Mouse (Mus musculus) heart, adult 11 months (tissue): ENCODE results near the gene Rasgrf1.
A peak's percentile ranks its signal among the peaks of the same experiment; 100 is the strongest.

Source experiments
- DNase-seq: peaks from one replicate; pipeline ENCODE4 v3.0.0; 2022

The Rasgrf1 gene

GRCm38 (mm10) chr9:89909131-89910010 is at the start of gene Rasgrf1:
TSS of gene Rasgrf1 (plus strand) at chr9:89909908.
- peak; percentile 89 for DNase-seq

DNA sequence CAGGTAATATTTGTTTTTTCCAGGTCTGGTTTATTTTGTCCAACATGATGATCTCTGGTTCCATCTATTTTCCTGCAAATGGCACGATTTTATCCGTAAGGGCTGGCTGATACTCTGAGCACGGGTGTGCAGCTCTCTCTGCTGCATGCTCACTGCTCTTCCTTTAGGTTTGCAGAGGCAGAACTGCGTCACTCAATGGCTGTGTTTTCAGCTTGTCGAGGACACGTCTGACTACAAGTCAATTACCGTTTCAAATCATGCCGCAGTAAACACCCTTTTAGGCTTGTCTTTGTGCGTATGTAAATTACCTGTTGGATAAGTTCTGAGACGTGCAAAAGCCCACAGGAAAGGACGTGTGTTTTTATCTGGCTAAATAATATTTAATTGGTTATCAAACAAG is 49.6 kb upstream of the Rasgrf1 start:
- DNase-seq, result no peak

DNA sequence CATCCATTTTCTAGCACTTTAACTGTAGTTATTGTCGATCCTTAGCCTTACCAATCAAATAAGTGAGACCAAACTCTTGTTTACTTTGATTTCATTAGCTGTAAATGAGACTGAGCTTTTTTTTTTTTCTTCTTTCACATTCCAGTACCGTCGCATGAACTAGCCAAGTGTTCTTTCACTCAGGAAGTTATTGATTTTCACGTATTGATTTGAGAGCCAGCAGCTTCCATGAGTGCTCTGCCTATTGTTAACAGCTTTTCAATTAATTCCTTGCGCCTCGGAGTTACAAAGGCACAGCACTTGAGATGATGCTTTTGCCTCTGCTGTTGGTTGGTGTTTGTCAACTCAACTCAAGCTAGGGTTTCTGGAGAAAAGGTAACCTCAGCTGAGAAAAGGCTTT is 49.1 kb upstream of the Rasgrf1 start:
- peak; percentile 42 for DNase-seq

GRCm38 (mm10) chr9:89867141-89867540 is 42.6 kb upstream of the Rasgrf1 start:
- peak; percentile 72 for DNase-seq

DNA sequence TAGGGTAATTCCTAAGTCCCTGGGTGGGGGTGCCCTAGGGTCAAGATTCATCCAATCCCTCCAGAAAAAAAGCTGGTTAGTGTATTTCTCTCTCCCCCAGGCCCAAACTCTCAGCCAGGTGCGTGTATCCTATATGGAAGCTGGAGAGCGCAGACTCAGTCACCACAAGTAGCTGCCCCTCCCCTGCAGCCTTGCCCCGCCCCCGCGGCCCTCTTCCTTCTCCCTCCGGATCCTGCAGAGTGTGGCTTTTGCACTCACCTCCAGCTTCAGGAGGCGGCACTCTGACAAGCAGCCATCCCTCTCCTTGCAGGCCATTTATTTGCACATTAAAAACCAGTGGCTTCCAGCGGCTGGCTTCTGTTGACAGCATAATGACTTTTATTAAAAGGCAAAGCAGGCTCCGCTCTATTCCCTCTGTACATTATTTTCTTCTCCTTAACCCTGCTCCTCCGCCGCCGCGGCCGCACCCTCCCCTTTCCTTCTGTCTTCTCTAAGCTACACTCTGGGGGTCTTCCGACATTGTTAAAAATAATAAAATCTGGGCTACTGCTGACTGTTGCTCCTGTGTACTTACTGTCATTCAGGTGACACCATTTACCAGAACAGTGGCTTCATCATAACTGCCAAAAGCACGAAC is 41.5 kb upstream of the Rasgrf1 start:
- DNase-seq, result peak; percentile 67

- peak; percentile 35 for DNase-seq
Observed at GRCm38 (mm10) chr9:89869594-89869993, 40.1 kb upstream of the Rasgrf1 start.

- DNase-seq, result peak; percentile 24
Observed at GRCm38 (mm10) chr9:89870531-89871150, 39.1 kb upstream of the Rasgrf1 start.

DNA sequence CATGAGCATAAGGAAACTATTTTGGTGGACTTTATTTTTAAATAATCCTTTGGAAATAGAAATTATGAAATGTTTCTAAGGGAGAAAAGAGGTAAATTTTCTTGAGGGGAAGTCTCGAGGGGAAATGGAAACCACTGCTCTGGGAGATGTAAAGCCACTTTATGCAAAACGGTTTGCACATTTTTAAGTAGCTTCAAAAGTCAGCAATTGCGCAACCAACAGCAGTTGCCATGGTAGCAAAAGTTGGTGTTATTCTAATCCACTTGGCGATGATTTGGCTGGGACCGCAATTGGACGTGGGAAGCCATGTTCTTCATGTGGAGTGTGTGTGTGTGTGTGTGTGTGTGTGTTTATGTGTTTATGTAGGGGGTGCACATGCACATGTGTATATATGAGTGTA is 37.6 kb upstream of the Rasgrf1 start:
- no peak for DNase-seq

DNA sequence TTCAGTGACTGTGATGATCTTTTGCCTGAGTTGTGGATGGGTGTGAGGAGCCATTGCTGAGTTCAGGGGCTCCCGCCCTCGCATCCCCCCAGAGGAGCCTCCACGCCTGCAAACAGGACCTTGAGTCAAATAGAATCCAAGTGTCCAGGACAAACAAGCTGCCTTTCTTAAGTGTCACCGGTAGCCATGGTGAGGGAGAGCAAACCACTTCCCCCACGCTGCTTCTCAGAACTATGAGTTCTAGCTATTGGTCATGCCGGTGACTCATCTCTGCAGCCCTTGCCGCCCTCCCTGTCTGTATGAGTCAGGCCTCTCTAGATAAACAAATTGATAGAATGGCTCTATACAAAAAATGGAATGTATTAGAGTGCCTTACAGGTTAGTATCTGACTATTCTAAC is 35.3 kb upstream of the Rasgrf1 start:
- DNase-seq, result peak; percentile 93

- DNase-seq, result peak; percentile 55
Observed at GRCm38 (mm10) chr9:89875551-89875950, 34.2 kb upstream of the Rasgrf1 start.

DNA sequence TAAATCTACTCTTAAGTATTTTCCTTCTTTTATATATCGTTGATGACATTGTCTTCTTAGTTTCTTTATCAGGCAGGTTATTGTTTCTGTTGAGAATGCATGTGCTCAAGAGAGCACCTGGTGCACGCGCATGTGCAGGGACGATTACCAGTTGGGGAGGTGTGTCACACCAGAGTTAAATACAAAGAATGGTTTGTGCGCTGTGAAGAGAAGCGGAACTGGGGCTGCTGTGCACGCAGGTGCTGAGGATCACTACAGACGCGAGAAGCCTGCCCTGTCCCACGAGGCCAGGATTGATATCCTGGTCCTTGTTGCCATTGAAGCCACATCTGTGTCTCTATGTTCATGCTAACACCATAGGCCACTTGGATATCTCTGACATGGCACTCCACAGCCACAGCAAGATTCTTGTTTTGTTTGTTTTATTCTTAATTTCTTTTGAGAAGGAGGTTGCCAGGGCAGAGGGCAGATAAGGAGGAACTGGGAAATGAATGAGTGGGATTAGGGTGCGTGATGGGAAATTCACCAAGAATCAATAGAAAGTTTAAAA is 31.2 kb upstream of the Rasgrf1 start:
- peak; percentile 56 for DNase-seq

DNA sequence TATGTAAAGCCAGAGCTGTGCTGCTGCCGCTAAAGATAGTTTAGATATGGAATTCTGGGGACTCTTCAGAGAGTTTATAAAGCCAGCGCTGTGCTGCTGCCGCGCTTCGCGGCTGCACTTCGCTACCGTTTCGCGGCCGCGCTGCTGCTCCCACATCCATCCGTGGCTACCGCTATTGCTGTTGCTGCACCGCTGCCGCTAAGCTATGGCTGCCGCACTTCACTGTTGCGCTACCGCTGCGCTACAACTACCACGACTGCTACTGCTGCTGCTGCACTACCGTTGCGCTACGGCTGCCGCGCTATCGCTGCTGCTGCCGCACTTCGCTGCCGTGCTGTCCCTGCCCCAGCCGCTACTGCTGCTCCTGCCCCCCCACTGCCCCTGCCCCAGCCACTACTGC is 30.1 kb upstream of the Rasgrf1 start:
- peak; percentile 72 for DNase-seq

GRCm38 (mm10) chr9:89881552-89881951 is 28.2 kb upstream of the Rasgrf1 start:
- DNase-seq, result peak; percentile 79

GRCm38 (mm10) chr9:89882583-89882982 is 27.1 kb upstream of the Rasgrf1 start:
- peak; percentile 2 for DNase-seq

- DNase-seq, result peak; percentile 66
Observed at GRCm38 (mm10) chr9:89885701-89886218, 23.9 kb upstream of the Rasgrf1 start.

DNA sequence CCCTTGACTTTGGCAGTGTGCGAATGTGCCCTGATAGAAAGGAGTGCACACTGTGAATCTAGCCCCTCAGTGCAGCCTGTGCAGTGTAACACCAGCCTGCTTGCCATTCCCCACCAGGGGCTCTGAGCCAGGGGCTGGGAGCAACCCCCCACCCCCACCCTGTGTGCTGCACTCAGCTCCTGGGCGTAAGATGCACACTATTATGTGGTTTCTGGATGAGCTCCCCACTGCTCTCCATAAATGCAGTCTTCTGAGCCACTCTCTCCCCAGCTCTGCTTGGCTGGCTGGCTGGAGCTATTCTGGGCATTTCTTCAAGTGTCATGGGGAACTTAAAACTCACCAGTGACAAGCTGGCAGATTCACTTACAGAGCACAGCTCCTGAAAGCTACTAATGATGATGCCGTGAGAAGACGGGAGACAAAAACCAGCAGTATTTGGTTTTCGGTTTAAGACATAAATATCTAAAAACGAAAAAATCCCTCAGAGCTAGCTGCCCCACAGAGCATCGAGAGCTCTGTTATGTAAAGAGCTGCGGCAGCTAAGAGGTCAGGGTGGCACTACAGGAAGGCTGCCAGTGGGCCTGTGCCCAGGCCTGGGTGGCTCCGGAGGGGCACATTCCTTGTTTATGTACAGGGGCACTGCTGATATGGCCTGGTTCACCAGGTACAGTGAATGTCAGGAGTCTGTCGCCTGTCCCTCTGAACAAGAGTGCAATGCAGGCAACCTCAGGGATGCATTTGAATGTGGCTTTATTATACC is 18.0 kb upstream of the Rasgrf1 start:
- DNase-seq, result peak; percentile 82

GRCm38 (mm10) chr9:89892540-89893188 is 17.0 kb upstream of the Rasgrf1 start:
- DNase-seq, result peak; percentile 46

DNA sequence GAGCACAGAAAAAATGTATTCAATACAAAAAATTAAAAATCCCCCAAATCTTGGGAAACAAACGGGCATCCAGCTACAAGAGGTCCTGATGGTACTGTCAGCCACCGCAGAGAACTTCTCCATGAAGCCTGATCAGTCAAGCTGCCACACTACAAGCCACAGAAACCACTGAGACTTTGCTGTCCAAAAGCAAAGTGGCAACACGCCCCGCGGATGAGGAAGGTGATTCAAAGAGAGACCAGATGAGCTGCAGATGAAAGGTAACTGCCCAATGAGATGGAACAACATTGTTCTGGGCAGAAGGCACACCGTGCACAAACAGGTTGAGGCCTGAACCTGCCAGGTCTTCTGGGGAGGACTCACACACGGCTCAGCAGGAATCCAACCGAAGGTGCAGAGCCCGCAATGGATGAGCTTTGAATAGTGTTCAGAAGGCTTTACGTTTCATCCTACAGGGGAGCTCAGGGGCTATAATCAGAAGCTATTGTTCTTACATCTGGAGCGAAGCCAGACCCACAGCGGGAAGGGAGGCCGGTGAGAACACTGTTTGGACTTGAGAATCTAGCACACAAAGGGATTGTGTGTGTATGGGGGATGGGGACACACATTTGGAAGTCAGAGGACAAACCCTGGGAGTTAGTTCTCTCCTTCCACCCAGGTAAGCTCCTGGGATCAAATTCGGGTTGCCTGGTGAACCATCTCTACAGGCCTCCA is 9.4 kb upstream of the Rasgrf1 start:
- peak; percentile 67 for DNase-seq

- peak; percentile 66 for DNase-seq
Observed at GRCm38 (mm10) chr9:89901184-89901583, 8.5 kb upstream of the Rasgrf1 start.

GRCm38 (mm10) chr9:89902813-89903212 is 6.9 kb upstream of the Rasgrf1 start:
- peak; percentile 73 for DNase-seq

- DNase-seq, result no peak
Observed at GRCm38 (mm10) chr9:89906645-89907044, 3.1 kb upstream of the Rasgrf1 start.
